In genomic region chr4:123693384-123693783, GRCm38 (mm10) we compare ENCODE assay signal across 21 mouse cellular contexts.
"Had no signal": no experiment of that assay in that cellular context is flagged by ENCODE, and none has a peak within 500 bp of the region (broad histone marks: within the 10 kb centered on the region; RNA-seq: fewer than 3 reads in every experiment).

No protein-coding gene starts in this region.

- DNase-seq: liver, postnatal 0 days; lung, adult 2 months; lung, postnatal 14 days; lung, postnatal 36 days; retina, postnatal 1 day; right cerebral cortex, adult 18-20 months; right cerebral cortex, postnatal 25 days; right cerebral cortex, postnatal 4 days; spleen, adult 18-20 months; thymus, adult 18-20 months; thymus, postnatal 14 days; thymus, postnatal 36 days had no signal

- H3K27me3 ChIP-seq: lung, embryonic 15.5 days; midbrain, embryonic 13.5 days; midbrain, embryonic 15.5 days; neural tube, embryonic 12.5 days had no signal

- H3K4me2 ChIP-seq: liver, embryonic 15.5 days; lung, embryonic 15.5 days; midbrain, embryonic 11.5 days; midbrain, embryonic 13.5 days; midbrain, embryonic 15.5 days; neural tube, embryonic 12.5 days had no signal

- ATAC-seq: liver, postnatal 0 days; lung, postnatal 0 days; midbrain, embryonic 13.5 days; midbrain, embryonic 15.5 days had no signal

- H3K4me1 ChIP-seq: liver, embryonic 15.5 days; lung, embryonic 15.5 days; megakaryocyte, embryonic 14.5 days; midbrain, embryonic 13.5 days; midbrain, embryonic 15.5 days; neural tube, embryonic 12.5 days had no signal

- H3K9ac ChIP-seq: liver, embryonic 15.5 days; liver, postnatal 0 days; lung, embryonic 15.5 days; midbrain, embryonic 13.5 days; midbrain, embryonic 15.5 days; neural tube, embryonic 12.5 days had no signal

- H3K27ac ChIP-seq: liver, embryonic 15.5 days; lung, embryonic 15.5 days; macrophage; midbrain, embryonic 13.5 days; midbrain, embryonic 15.5 days; neural tube, embryonic 12.5 days had no signal

- H3K9me3 ChIP-seq: liver, embryonic 15.5 days; lung, embryonic 15.5 days; midbrain, embryonic 13.5 days; midbrain, embryonic 15.5 days; neural tube, embryonic 12.5 days had no signal

- H3K36me3 ChIP-seq: liver, embryonic 15.5 days; lung, embryonic 15.5 days; midbrain, embryonic 13.5 days; midbrain, embryonic 15.5 days; neural tube, embryonic 12.5 days had no signal

- H3K4me3 ChIP-seq: liver, embryonic 15.5 days; lung, embryonic 15.5 days; megakaryocyte, embryonic 14.5 days; midbrain, embryonic 13.5 days; midbrain, embryonic 15.5 days; neural tube, embryonic 12.5 days had no signal
